18 mouse cellular contexts compared by ENCODE assay signal in the genomic region with DNA sequence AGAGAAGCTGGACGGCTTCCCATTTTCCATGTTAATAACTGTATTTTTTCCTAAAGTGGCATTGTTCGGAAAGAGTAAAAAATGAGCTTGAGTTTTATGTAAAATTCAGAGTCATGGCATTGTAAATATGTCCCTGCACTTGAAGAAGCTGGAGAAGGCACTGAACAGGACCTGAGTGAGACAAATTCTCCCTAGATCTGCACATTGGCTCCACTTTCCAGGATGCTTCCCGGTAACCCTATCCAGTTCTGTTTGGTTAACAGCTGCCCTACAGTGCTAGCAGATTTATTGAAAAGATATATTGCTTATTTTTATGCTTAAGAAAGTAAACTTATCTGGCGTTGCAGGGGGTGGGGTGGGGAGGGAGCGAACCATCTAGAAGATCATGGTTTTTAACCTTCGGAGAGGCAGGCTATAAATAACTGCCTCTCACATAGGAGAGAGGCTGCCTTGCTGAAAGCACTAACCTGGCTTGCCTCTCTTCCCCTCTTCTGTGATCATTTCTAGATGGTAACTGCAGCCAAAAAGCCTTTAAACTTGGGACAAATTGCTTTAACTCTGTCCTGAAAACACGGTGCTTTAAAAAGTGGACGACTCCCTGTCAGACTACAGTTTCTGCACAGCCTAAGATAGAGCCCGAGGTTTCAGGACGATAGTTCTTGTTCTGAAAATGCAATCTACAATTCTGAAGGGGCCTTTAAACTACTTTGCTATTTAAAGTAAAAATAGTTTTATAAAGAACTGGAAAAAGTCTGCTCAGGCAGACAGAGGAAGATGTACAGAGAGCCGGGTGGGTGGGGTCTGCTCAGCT.
DNase-seq lines count a peak whose midpoint lies in the region; ATAC-seq and TF ChIP-seq lines count a peak whose summit lies in the region.
"Had no signal": no experiment of that assay in that cellular context is flagged by ENCODE, and none has a peak within 500 bp of the region (broad histone marks: within the 10 kb centered on the region; RNA-seq: fewer than 3 reads in every experiment).

No protein-coding gene starts in this region.

- peak overlapping the region; percentile 64; the same call in 1 of the 2 replicates for H3K27ac ChIP-seq in embryonic facial prominence, embryonic 12.5 days
- no peak overlapping the region; the same call in 1 of the 2 replicates for H3K27ac ChIP-seq in embryonic facial prominence, embryonic 10.5 days (replicated peaks)
- H3K27ac ChIP-seq in intestine, embryonic 15.5 days = peak overlapping the region; percentile 56; the same call in 1 of the 2 replicates
- H3K27ac ChIP-seq in intestine, postnatal 0 days (ENCODE audit: low read depth, low read length) = no peak overlapping the region
- peak overlapping the region; percentile 51 for H3K27ac ChIP-seq in lung, embryonic 16.5 days (ENCODE audit: low read length)
- no peak overlapping the region for H3K27ac ChIP-seq in lung, postnatal 0 days (ENCODE audit: low read length)
- peak overlapping the region; percentile 72 for H3K27ac ChIP-seq in stomach, embryonic 16.5 days (ENCODE audit: low read length)
- H3K27ac ChIP-seq: hindbrain, embryonic 13.5 days had no signal

- H3K4me1 ChIP-seq in embryonic facial prominence, embryonic 12.5 days = peaks cover 18% of the 10 kb centered on the region
- H3K4me1 ChIP-seq in embryonic facial prominence, embryonic 10.5 days = peaks cover 13% of the 10 kb centered on the region
- H3K4me1 ChIP-seq in intestine, embryonic 15.5 days (replicated peaks) = peaks cover 11% of the 10 kb centered on the region
- no peaks in the 10 kb centered on the region for H3K4me1 ChIP-seq in intestine, postnatal 0 days (replicated peaks; ENCODE audit: control insufficient read depth, insufficient read depth, low read length)
- H3K4me1 ChIP-seq in lung, embryonic 16.5 days (replicated peaks; ENCODE audit: control insufficient read depth, insufficient read depth, low read length) = peaks cover 19% of the 10 kb centered on the region
- peaks cover 4% of the 10 kb centered on the region; the same call in 1 of the 2 replicates for H3K4me1 ChIP-seq in lung, postnatal 0 days (ENCODE audit: insufficient read depth, low read depth, low read length)
- peaks cover 20% of the 10 kb centered on the region for H3K4me1 ChIP-seq in stomach, embryonic 16.5 days (ENCODE audit: control insufficient read depth, insufficient read depth, low read length)

- H3K9me3 ChIP-seq in embryonic facial prominence, embryonic 12.5 days = no peaks in the 10 kb centered on the region
- no peaks in the 10 kb centered on the region for H3K9me3 ChIP-seq in embryonic facial prominence, embryonic 10.5 days
- no peaks in the 10 kb centered on the region for H3K9me3 ChIP-seq in intestine, embryonic 15.5 days
- no peaks in the 10 kb centered on the region for H3K9me3 ChIP-seq in intestine, postnatal 0 days (ENCODE audit: control insufficient read depth)
- H3K9me3 ChIP-seq in lung, embryonic 16.5 days (ENCODE audit: control insufficient read depth, low read length) = no peaks in the 10 kb centered on the region
- H3K9me3 ChIP-seq in lung, postnatal 0 days (ENCODE audit: low read length) = no peaks in the 10 kb centered on the region
- no peaks in the 10 kb centered on the region for H3K9me3 ChIP-seq in stomach, embryonic 16.5 days (replicated peaks; ENCODE audit: control insufficient read depth, low read length)
- H3K9me3 ChIP-seq: hindbrain, embryonic 13.5 days had no signal

- no peak for TF ChIP-seq EP300 in lung, postnatal 0 days (IDR thresholded peaks at IDR 0.05)

- no peaks in the 10 kb centered on the region for H3K27me3 ChIP-seq in embryonic facial prominence, embryonic 12.5 days
- H3K27me3 ChIP-seq in embryonic facial prominence, embryonic 10.5 days (replicated peaks; ENCODE audit: low read depth, poor library complexity, severe bottlenecking) = no peaks in the 10 kb centered on the region
- no peaks in the 10 kb centered on the region for H3K27me3 ChIP-seq in intestine, embryonic 15.5 days (replicated peaks)
- no peaks in the 10 kb centered on the region for H3K27me3 ChIP-seq in intestine, postnatal 0 days (replicated peaks; ENCODE audit: control insufficient read depth, insufficient read depth, low read length)
- no peaks in the 10 kb centered on the region for H3K27me3 ChIP-seq in lung, embryonic 16.5 days (ENCODE audit: control insufficient read depth, insufficient read depth, low read depth, low read length)
- H3K27me3 ChIP-seq in lung, postnatal 0 days (replicated peaks; ENCODE audit: insufficient read depth, low read length) = no peaks in the 10 kb centered on the region
- no peaks in the 10 kb centered on the region for H3K27me3 ChIP-seq in stomach, embryonic 16.5 days (ENCODE audit: control insufficient read depth, insufficient read depth, low read length)
- H3K27me3 ChIP-seq: CH12.LX; hindbrain, embryonic 13.5 days had no signal

- no peak for DNase-seq in embryonic facial prominence, embryonic 10.5 days (ENCODE audit: low spot score)
- no peak for DNase-seq in lung, postnatal 0 days (ENCODE audit: low spot score)
- no peak for DNase-seq in ovary, postnatal 36 days (ENCODE audit: low spot score)
- DNase-seq: cerebellum, adult 11 months; gastrocnemius, postnatal 36 days; kidney, adult 9 months; liver; midbrain, embryonic 14.5 days; right cerebral cortex, postnatal 4 days; thymus, postnatal 4 days had no signal

- H3K36me3 ChIP-seq in embryonic facial prominence, embryonic 12.5 days = peaks cover 28% of the 10 kb centered on the region
- H3K36me3 ChIP-seq in embryonic facial prominence, embryonic 10.5 days (replicated peaks) = peaks cover 28% of the 10 kb centered on the region
- no peaks in the 10 kb centered on the region for H3K36me3 ChIP-seq in intestine, embryonic 15.5 days
- H3K36me3 ChIP-seq in intestine, postnatal 0 days (ENCODE audit: control insufficient read depth, insufficient read depth) = peaks cover 5% of the 10 kb centered on the region; the same call in 1 of the 2 replicates
- H3K36me3 ChIP-seq in lung, embryonic 16.5 days (ENCODE audit: control insufficient read depth, insufficient read depth, low read length) = peaks cover 22% of the 10 kb centered on the region
- no peaks in the 10 kb centered on the region for H3K36me3 ChIP-seq in lung, postnatal 0 days (ENCODE audit: insufficient read depth, low read length)
- H3K36me3 ChIP-seq in stomach, embryonic 16.5 days (ENCODE audit: control insufficient read depth, insufficient read depth, low read length) = no peaks in the 10 kb centered on the region

- no peak overlapping the region for H3K9ac ChIP-seq in embryonic facial prominence, embryonic 12.5 days
- H3K9ac ChIP-seq in intestine, embryonic 15.5 days = no peak overlapping the region
- no peak overlapping the region for H3K9ac ChIP-seq in intestine, postnatal 0 days (ENCODE audit: low read depth, low read length)
- H3K9ac ChIP-seq in lung, embryonic 16.5 days (ENCODE audit: low read length) = no peak overlapping the region
- H3K9ac ChIP-seq in lung, postnatal 0 days (replicated peaks; ENCODE audit: low read depth) = no peak overlapping the region
- H3K9ac ChIP-seq in stomach, embryonic 16.5 days (ENCODE audit: low read length) = peak overlapping the region; percentile 48; the same call in 1 of the 2 replicates
- H3K9ac ChIP-seq: hindbrain, embryonic 13.5 days had no signal

- H3K4me2 ChIP-seq in embryonic facial prominence, embryonic 12.5 days (replicated peaks) = no peak overlapping the region
- H3K4me2 ChIP-seq in intestine, embryonic 15.5 days (replicated peaks) = no peak overlapping the region
- no peak overlapping the region for H3K4me2 ChIP-seq in intestine, postnatal 0 days (replicated peaks; ENCODE audit: low read depth)
- no peak overlapping the region for H3K4me2 ChIP-seq in lung, embryonic 16.5 days (ENCODE audit: low read depth, low read length)
- H3K4me2 ChIP-seq in lung, postnatal 0 days (replicated peaks; ENCODE audit: low read depth, low read length) = no peak overlapping the region
- H3K4me2 ChIP-seq in stomach, embryonic 16.5 days (ENCODE audit: low read depth, low read length) = no peak overlapping the region
- H3K4me2 ChIP-seq: hindbrain, embryonic 13.5 days had no signal

- WGBS in embryonic facial prominence, embryonic 12.5 days = 61% methylated on average over 11 of the region's 11 CpGs
- 79% methylated on average over 11 of the region's 11 CpGs for WGBS in embryonic facial prominence, embryonic 10.5 days
- WGBS in intestine, embryonic 15.5 days = 44% methylated on average over 11 of the region's 11 CpGs
- 59% methylated on average over 11 of the region's 11 CpGs for WGBS in intestine, postnatal 0 days
- WGBS in lung, embryonic 16.5 days = 55% methylated on average over 11 of the region's 11 CpGs
- 53% methylated on average over 11 of the region's 11 CpGs for WGBS in lung, postnatal 0 days
- WGBS in stomach, embryonic 16.5 days = 44% methylated on average over 11 of the region's 11 CpGs

- TF ChIP-seq CTCF in intestine, postnatal 0 days (IDR thresholded peaks at IDR 0.05; ENCODE audit: low read depth) = no peak
- TF ChIP-seq CTCF in lung, postnatal 0 days (IDR thresholded peaks at IDR 0.05) = no peak

- ATAC-seq in embryonic facial prominence, embryonic 12.5 days (ENCODE audit: insufficient number of reproducible peaks, insufficient read depth, low FRiP score, low TSS enrichment) = no peak
- 0 out of 2 replicates have a peak, but pooled peaks have one; percentile 10 for ATAC-seq in intestine, embryonic 15.5 days
- no peak for ATAC-seq in intestine, postnatal 0 days
- no peak for ATAC-seq in lung, embryonic 16.5 days (ENCODE audit: low read depth)
- no peak for ATAC-seq in lung, postnatal 0 days
- no peak; the same call in 1 of the 2 replicates for ATAC-seq in stomach, embryonic 16.5 days (ENCODE audit: insufficient read depth, low FRiP score)
- ATAC-seq: activated CD4-positive, CD25-positive, alpha-beta regulatory T cell, adult 4 months had no signal

- no peak overlapping the region for H3K4me3 ChIP-seq in embryonic facial prominence, embryonic 12.5 days
- no peak overlapping the region for H3K4me3 ChIP-seq in embryonic facial prominence, embryonic 10.5 days
- H3K4me3 ChIP-seq in intestine, embryonic 15.5 days (replicated peaks) = no peak overlapping the region
- H3K4me3 ChIP-seq in intestine, postnatal 0 days (ENCODE audit: low read depth, low read length) = no peak overlapping the region
- no peak overlapping the region for H3K4me3 ChIP-seq in lung, embryonic 16.5 days (ENCODE audit: low read length)
- no peak overlapping the region for H3K4me3 ChIP-seq in lung, postnatal 0 days (ENCODE audit: low read depth, low read length)
- no peak overlapping the region for H3K4me3 ChIP-seq in stomach, embryonic 16.5 days (replicated peaks; ENCODE audit: low read length)
- H3K4me3 ChIP-seq: hindbrain, embryonic 13.5 days had no signal

Comparison
In these comparisons a context has a peak if more than half of its experiments do, and no peak if none do; other contexts are left out.
1. H3K27ac ChIP-seq: peak in embryonic facial prominence, embryonic 12.5 days (single experiment), intestine, embryonic 15.5 days (single experiment), lung, embryonic 16.5 days (single experiment) and stomach, embryonic 16.5 days (single experiment); none in embryonic facial prominence, embryonic 10.5 days (single experiment), intestine, postnatal 0 days (single experiment) and lung, postnatal 0 days (single experiment).